In the genomic region with DNA sequence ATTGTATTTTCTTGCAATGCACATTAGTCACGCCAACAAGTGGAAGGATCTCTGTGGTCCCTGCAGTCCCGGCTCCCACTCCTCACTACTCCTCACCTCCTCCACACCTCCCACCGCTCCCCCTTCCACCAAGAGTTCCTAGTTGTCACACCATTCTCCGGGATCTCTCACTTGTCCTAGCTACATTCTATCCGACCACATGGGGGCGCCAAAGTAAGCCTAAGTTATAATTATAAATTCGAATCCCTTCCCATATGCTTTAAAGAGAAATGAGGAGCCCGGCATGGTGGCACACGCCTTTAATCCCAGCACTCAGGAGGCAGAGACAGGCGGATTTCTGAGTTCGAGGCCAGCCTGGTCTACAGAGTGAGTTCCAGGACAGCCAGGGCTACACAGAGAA, we compare ENCODE assay signal across 1 mouse cellular context.
TF ChIP-seq lines count a peak whose summit lies in the region.

No protein-coding gene starts in this region.

TF ChIP-seq in MEL, 35 proteins besides CTCF, POLR2A, EP300 and RAD21 (continued from another document):
- no peak for TF ChIP-seq USF2 (IDR thresholded peaks at IDR 0.05; ENCODE audit: borderline replicate concordance in 1 of 2, insufficient read depth in 1 of 2, low read depth in 1 of 2, low read length in 2 of 2)
- no peak for TF ChIP-seq MAFK (IDR thresholded peaks at IDR 0.05; ENCODE audit: borderline replicate concordance, low read depth, low read length)
- no peak for TF ChIP-seq TCF12 (IDR thresholded peaks at IDR 0.05; ENCODE audit: low read depth, low read length)
- no peak for TF ChIP-seq NRF1 (IDR thresholded peaks at IDR 0.05; ENCODE audit: insufficient read depth, low read depth, low read length, poor library complexity, severe bottlenecking)
